Mouse (Mus musculus): ENCODE measurements around the gene Hmgcr.

The Hmgcr gene

GRCm38 (mm10) chr13:96670406-96671077 is at the start of gene Hmgcr:
Hmgcr (minus strand) TSS chr13:96670936.
- peak; percentile 84 for DNase-seq (ENCODE audit: extremely low spot score, low read depth, low spot score)

GRCm38 (mm10) chr13:96720003-96720402 is 49.3 kb upstream of the Hmgcr start:
- DNase-seq (ENCODE audit: extremely low spot score, low read depth, low spot score): no peak

GRCm38 (mm10) chr13:96717821-96718220 is 47.1 kb upstream of the Hmgcr start:
- DNase-seq (ENCODE audit: extremely low spot score, low read depth, low spot score): no peak

GRCm38 (mm10) chr13:96716311-96716710 is 45.6 kb upstream of the Hmgcr start:
- DNase-seq (ENCODE audit: extremely low spot score, low read depth, low spot score): no peak

GRCm38 (mm10) chr13:96709269-96710233 is 38.8 kb upstream of the Hmgcr start:
- DNase-seq (ENCODE audit: extremely low spot score, low read depth, low spot score): no peak

GRCm38 (mm10) chr13:96702567-96703278 is 32.0 kb upstream of the Hmgcr start:
- no peak for DNase-seq (ENCODE audit: extremely low spot score, low read depth, low spot score)

GRCm38 (mm10) chr13:96697805-96698586 is 27.3 kb upstream of the Hmgcr start:
- DNase-seq (ENCODE audit: extremely low spot score, low read depth, low spot score): no peak

GRCm38 (mm10) chr13:96695428-96695827 is 24.7 kb upstream of the Hmgcr start:
- DNase-seq (ENCODE audit: extremely low spot score, low read depth, low spot score): no peak

GRCm38 (mm10) chr13:96689901-96690300 is 19.2 kb upstream of the Hmgcr start:
- DNase-seq (ENCODE audit: extremely low spot score, low read depth, low spot score): no peak

GRCm38 (mm10) chr13:96687261-96687660 is 16.5 kb upstream of the Hmgcr start:
- no peak for DNase-seq (ENCODE audit: extremely low spot score, low read depth, low spot score)

- no peak for DNase-seq (ENCODE audit: extremely low spot score, low read depth, low spot score)
Observed at GRCm38 (mm10) chr13:96684779-96685178, 14.0 kb upstream of the Hmgcr start.

GRCm38 (mm10) chr13:96681088-96681620 is 10.4 kb upstream of the Hmgcr start:
- no peak for DNase-seq (ENCODE audit: extremely low spot score, low read depth, low spot score)

- no peak for DNase-seq (ENCODE audit: extremely low spot score, low read depth, low spot score)
Observed at GRCm38 (mm10) chr13:96680163-96681087, 9.7 kb upstream of the Hmgcr start.

GRCm38 (mm10) chr13:96678616-96679015 is 7.9 kb upstream of the Hmgcr start:
- no peak for DNase-seq (ENCODE audit: extremely low spot score, low read depth, low spot score)

- DNase-seq (ENCODE audit: extremely low spot score, low read depth, low spot score): no peak
Observed at GRCm38 (mm10) chr13:96677071-96677470, 6.3 kb upstream of the Hmgcr start.

- no peak for DNase-seq (ENCODE audit: extremely low spot score, low read depth, low spot score)
Observed at GRCm38 (mm10) chr13:96675756-96676155, 5.0 kb upstream of the Hmgcr start.

- DNase-seq (ENCODE audit: extremely low spot score, low read depth, low spot score): no peak
Observed at GRCm38 (mm10) chr13:96673817-96674216, 3.1 kb upstream of the Hmgcr start.

- DNase-seq (ENCODE audit: extremely low spot score, low read depth, low spot score): no peak
Observed at GRCm38 (mm10) chr13:96672276-96672675, 1.5 kb upstream of the Hmgcr start.

- no peak for DNase-seq (ENCODE audit: extremely low spot score, low read depth, low spot score)
Observed at GRCm38 (mm10) chr13:96671906-96672234, 1.1 kb upstream of the Hmgcr start.
